Mouse (Mus musculus) limb, embryonic 14.5 days (tissue): ENCODE data around the gene Sipa1. TPM values are rescaled to one million over a fixed set of nuclear protein-coding genes. Genes with fewer than 3 reads are reported as not detected.

Experiments
- ATAC-seq: fragments of 200-750 bp; cut with Nextera tagmentation; 2 replicates; pipeline ENCODE4 v1.8.0; 2017; ENCODE audit warnings: low read depth, moderate number of reproducible peaks, moderate TSS enrichment; ENCODE audit not compliant: low FRiP score
- DNase-seq: peaks from one replicate; pipeline ENCODE4 v3.0.0-alpha.2; 2015; ENCODE audit warnings: low spot score
- H3K27ac ChIP-seq: fragments of 300-500 bp; sonication (generic); replicated peaks from 2 replicates; pipeline ENCODE4 v1.5.1; 2014; ENCODE audit warnings: low read depth, mild to moderate bottlenecking, low read length, moderate library complexity, mixed read lengths
- H3K27me3 ChIP-seq: fragments of 300-500 bp; sonication (generic); 2 replicates; pipeline ENCODE4 v1.6.1; 2014; ENCODE audit warnings: low read length, mixed read lengths; ENCODE audit not compliant: control insufficient read depth, insufficient read depth
- H3K36me3 ChIP-seq: fragments of 300-500 bp; sonication (generic); 2 replicates; pipeline ENCODE4 v1.6.1; 2014; ENCODE audit warnings: mild to moderate bottlenecking, low read length, moderate library complexity, mixed read lengths; ENCODE audit not compliant: control insufficient read depth, insufficient read depth
- H3K4me1 ChIP-seq: fragments of 300-500 bp; sonication (generic); 2 replicates; pipeline ENCODE4 v1.6.1; 2014; ENCODE audit warnings: antibody characterized with exemption, low read length, mixed read lengths; ENCODE audit not compliant: control insufficient read depth, insufficient read depth
- H3K4me2 ChIP-seq: fragments of 300-500 bp; sonication (generic); replicated peaks from 2 replicates; pipeline ENCODE4 v1.6.1; 2014; ENCODE audit warnings: low read depth, mild to moderate bottlenecking, low read length, moderate library complexity; ENCODE audit not compliant: severe bottlenecking
- H3K4me3 ChIP-seq: fragments of 300-500 bp; sonication (generic); replicated peaks from 2 replicates; pipeline ENCODE4 v1.5.1; 2014; ENCODE audit warnings: low read length
- H3K9ac ChIP-seq: fragments of 300-500 bp; sonication (generic); 2 replicates; pipeline ENCODE4 v1.6.1; 2014; ENCODE audit warnings: mild to moderate bottlenecking, low read depth, low read length, moderate library complexity; ENCODE audit not compliant: severe bottlenecking
- H3K9me3 ChIP-seq: fragments of 300-500 bp; sonication (generic); 2 replicates; pipeline ENCODE4 v1.6.1; 2016; ENCODE audit warnings: low read length; ENCODE audit not compliant: control insufficient read depth
- POLR2A ChIP-seq: fragments of 200-500 bp; IDR thresholded peaks from 2 replicates; pipeline ENCODE4 v1.8.0; 2012; ENCODE audit warnings: inconsistent platforms, mild to moderate bottlenecking, moderate library complexity, borderline replicate concordance; ENCODE audit not compliant: insufficient read depth, insufficient read length; ENCODE audit errors: extremely low read depth
- WGBS: fragments of 180-500 bp; shearing (Covaris S2); extraction: QIAGEN DNeasy Blood & Tissue Kit; methylation state at CpG from one replicate; pipeline ENCODE4 v1.1.7; 2014; 5-methylcytosine and 5-hydroxymethylcytosine counted together
- polyA plus RNA-seq, 2 experiments: library from polyadenylated mRNA; depleted of rRNA in 1 of 2; stranded (reverse) in 1 of 2; unstranded in 1 of 2; fragments of >200 nt; fragmentation: Nextera tagmentation in 1 of 2; extraction: Ambion mirVana in 1 of 2; gene quantifications; 2 replicates each; pipeline versions ENCODE4 v1.2.1 to v1.2.3; 2012 to 2014

Gene Sipa1
- polyA plus RNA-seq, 2 experiments = 27.9 to 62.5 TPM

DNA sequence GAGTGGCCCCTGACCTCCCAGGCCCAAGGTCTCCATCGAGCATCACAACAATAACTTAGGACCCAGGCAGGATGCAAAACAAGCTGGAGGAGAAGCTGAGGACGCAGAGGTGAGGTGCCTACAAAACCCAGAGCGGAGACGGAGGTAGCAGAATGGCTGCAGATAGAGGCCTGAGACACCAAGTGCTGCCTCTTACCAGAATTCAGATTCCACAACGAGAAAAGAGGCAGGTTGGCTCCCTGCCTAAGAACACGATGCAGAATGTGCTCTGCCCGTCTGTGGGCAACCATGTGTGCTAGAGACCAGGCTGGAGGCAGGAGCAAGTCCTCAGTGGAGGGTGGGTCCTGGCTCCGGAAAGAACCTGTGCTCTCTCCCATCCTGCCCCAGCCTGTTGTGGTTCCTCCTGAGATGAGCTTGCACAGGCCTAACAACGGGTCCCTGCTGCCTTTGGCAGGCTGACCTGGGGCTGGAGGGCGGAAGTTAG, 29.4 kb upstream of the Sipa1 start:
- Histone ChIP-seq H3K9me3 (no peaks in the 10 kb centered on the region), H3K27ac (peak overlapping the region; percentile 61), H3K36me3 (peaks cover 69% of the 10 kb centered on the region), H3K4me1 (peaks cover 26% of the 10 kb centered on the region), H3K27me3 (no peaks in the 10 kb centered on the region), H3K4me3 (peak overlapping the region; percentile 88; the same call in 1 of the 2 replicates), H3K9ac (peak overlapping the region; percentile 79; the same call in 1 of the 2 replicates), H3K4me2 (peak overlapping the region; percentile 8; the same call in 1 of the 2 replicates)
- no peak for TF ChIP-seq POLR2A
- DNase-seq (no peak), ATAC-seq (no peak)
- 78% methylated on average over 10 of the region's 10 CpGs for WGBS

DNA sequence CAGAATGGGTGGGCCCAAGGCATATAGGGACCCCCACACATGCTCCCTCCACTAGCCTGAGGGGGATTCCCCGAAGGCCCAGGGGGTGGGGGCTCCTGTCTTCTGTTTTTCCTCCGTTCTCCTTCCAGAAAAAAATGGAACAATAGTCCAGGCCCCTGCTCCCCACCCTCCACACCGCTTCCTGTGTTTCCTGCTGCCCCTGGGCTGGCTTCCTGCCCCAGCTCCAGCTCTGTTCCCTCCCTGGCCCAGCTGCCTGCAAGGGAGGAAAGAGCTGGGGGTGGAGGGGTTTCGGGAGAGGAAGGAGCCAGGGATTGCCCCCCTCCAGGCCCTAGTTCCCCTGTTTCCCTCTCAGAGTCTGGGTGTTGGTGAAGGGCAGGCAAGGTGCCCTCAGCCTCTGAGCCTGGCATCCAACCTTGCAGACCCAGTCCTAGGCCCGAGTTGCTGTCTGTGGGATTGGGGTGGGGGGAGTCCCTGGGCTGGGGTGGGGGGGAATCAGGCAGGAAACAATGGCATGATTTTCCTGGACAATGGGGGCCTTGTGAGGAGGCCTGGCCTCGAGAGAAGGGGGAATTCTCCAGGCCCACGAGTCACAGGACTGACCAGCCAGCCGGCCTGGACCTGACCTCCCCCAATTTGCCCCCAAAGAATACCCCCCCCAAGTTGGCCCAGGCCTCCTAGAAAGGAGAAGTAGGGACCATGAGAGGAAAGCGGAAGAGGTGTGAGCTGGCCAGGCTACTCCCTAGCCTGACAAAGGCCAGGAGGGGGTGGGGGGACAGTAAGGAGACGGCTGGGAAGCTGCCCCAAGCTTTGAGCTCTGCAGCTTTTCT, 28.8 kb upstream of the Sipa1 start:
- Histone ChIP-seq H3K9me3 (no peaks in the 10 kb centered on the region), H3K4me3 (peak overlapping the region; percentile 88), H3K27me3 (no peaks in the 10 kb centered on the region), H3K4me2 (peak overlapping the region; percentile 77), H3K27ac (peak overlapping the region; percentile 61), H3K36me3 (peaks cover 62% of the 10 kb centered on the region), H3K9ac (peak overlapping the region; percentile 79), H3K4me1 (peaks cover 26% of the 10 kb centered on the region)
- ATAC-seq (no peak), DNase-seq (no peak)
- 64% methylated on average over 10 of the region's 10 CpGs for WGBS
- TF ChIP-seq POLR2A = no peak

DNA sequence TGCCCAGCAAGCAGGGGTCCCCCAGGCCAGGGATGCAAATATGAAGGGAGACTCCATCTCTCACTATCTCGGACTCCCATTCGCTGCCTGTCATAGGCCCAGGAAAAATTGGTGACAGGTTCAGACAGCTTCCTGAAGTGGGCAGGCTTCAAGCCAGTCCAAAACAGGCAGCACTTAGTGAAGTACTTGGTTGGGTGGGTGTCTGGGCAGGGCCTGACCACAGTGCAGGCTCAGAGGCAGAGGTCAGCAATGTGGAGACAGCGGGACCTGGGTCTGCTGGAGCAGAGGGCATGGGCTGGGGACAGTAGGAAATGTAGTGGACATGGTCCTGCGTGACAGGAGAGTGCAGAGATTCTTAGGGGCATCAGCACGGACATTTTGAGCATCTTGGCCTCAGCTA, 28.1 kb upstream of the Sipa1 start:
- no peak for DNase-seq
- Histone ChIP-seq H3K9me3 (no peaks in the 10 kb centered on the region), H3K4me2 (peak overlapping the region; percentile 77), H3K4me1 (peaks cover 26% of the 10 kb centered on the region), H3K27me3 (no peaks in the 10 kb centered on the region), H3K27ac (peak overlapping the region; percentile 61), H3K4me3 (peak overlapping the region; percentile 88), H3K36me3 (peaks cover 59% of the 10 kb centered on the region), H3K9ac (peak overlapping the region; percentile 79)
- no peak for ATAC-seq
- no peak for TF ChIP-seq POLR2A
- WGBS = 88% methylated on average over 5 of the region's 5 CpGs

DNA sequence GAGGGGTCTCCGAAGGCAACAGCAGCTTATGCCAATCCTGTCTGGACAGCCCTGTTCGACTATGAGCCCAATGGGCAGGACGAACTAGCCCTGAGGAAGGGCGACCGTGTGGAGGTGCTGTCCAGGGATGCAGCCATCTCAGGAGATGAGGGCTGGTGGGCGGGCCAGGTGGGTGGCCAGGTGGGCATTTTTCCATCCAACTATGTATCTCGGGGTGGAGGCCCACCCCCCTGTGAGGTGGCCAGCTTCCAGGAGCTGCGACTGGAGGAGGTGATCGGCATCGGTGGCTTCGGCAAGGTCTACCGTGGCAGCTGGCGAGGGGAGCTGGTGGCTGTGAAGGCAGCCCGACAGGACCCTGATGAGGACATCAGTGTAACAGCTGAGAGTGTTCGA, 26.8 kb upstream of the Sipa1 start:
- Histone ChIP-seq H3K27ac (peak overlapping the region; percentile 91; the same call in 1 of the 2 replicates), H3K36me3 (peaks cover 59% of the 10 kb centered on the region), H3K4me3 (peak overlapping the region; percentile 88), H3K9ac (peak overlapping the region; percentile 79), H3K4me2 (peak overlapping the region; percentile 77), H3K9me3 (no peaks in the 10 kb centered on the region), H3K27me3 (no peaks in the 10 kb centered on the region), H3K4me1 (peaks cover 26% of the 10 kb centered on the region)
- no peak for TF ChIP-seq POLR2A
- DNase-seq (no peak), ATAC-seq (no peak)
- WGBS = 68% methylated on average over 15 of the region's 15 CpGs

DNA sequence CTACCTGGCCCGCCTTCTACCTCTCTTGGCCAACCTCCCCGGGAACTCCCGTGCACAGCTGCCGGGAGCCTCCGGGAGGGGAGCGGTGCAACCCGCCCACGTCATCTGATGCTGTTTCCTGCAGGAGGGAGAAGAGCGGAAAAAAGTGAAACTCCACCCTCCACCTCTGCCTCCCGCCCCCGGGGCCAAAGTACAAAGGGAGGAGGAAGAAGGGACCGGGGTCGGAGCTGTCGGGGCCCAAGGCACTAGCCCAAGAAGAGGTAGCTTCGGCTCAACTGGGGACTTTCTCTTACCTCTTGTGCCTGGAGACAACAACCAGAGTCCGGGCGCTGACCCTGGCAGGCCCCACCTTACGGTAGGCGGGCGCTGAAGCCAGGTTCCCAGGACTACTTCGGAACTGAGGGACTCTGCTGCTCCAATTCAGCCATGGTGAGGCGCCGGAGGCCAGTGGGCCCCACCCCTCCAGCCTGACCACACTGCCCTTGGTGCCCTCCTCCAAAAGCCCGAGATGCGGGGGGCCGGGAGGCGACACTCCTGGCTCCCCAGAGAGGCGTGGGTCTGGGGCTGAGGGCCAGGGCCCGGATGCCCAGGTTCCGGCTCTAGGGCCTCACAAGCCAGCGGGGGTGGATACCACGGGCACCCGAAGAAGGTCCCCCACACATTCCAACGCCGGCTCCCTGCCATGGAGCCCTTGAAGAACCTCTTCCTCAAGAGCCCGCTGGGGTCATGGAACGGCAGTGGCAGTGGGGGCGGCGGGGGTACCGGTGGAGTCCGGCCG, 26.2 kb upstream of the Sipa1 start:
- no peaks in the 10 kb centered on the region for H3K9me3 ChIP-seq
- ATAC-seq = peak; percentile 56
- TF ChIP-seq POLR2A = 0 out of 2 replicates have a peak, but pooled peaks have one; percentile 18
- peak overlapping the region; percentile 77 for H3K4me2 ChIP-seq
- H3K9ac ChIP-seq = peak overlapping the region; percentile 79
- H3K27me3 ChIP-seq = no peaks in the 10 kb centered on the region
- peaks cover 59% of the 10 kb centered on the region for H3K36me3 ChIP-seq
- H3K4me1 ChIP-seq = peaks cover 26% of the 10 kb centered on the region
- WGBS = 9% methylated on average over 39 of the region's 42 CpGs
- peak overlapping the region; percentile 91 for H3K27ac ChIP-seq
- H3K4me3 ChIP-seq = peak overlapping the region; percentile 88
- peak; percentile 89 for DNase-seq
